Mouse (Mus musculus) kidney, adult 9 months (tissue): ENCODE measurements around the gene Trim17.
"Not testable (repeated sequence)": the region's sequence is repeated elsewhere in the genome, so short reads cannot be mapped to it uniquely, and the experiment has no call there.

Experiments used
- DNase-seq: peaks from one replicate; pipeline ENCODE4 v3.0.0; 2022

Trim17 gene

GRCm38 (mm10) chr11:58948542-58949479 is 5.7 kb upstream of the Trim17 start, which contains the start of gene Hist3h2ba:
Gene Hist3h2ba (plus strand): TSS chr11:58948920.
- peak; percentile 83 for DNase-seq

- no peak for DNase-seq
Observed at GRCm38 (mm10) chr11:58949480-58950431, 4.7 kb upstream of the Trim17 start.

GRCm38 (mm10) chr11:58951210-58951609 is 3.3 kb upstream of the Trim17 start:
- DNase-seq, result no peak

- DNase-seq, result no peak
Observed at GRCm38 (mm10) chr11:58953351-58954169, 925 bp upstream of the Trim17 start.

GRCm38 (mm10) chr11:58954170-58954419 is 390 bp upstream of the Trim17 start:
- DNase-seq, result not testable (repeated sequence)

GRCm38 (mm10) chr11:58955143-58955867 is 820 bp downstream of the Trim17 start:
- peak; percentile 35 for DNase-seq

GRCm38 (mm10) chr11:58955868-58956257 is 1.4 kb downstream of the Trim17 start:
- DNase-seq, result no peak

- DNase-seq, result no peak
Observed at GRCm38 (mm10) chr11:58957226-58957914, 2.9 kb downstream of the Trim17 start.

- no peak for DNase-seq
Observed at GRCm38 (mm10) chr11:58958536-58958935, 4.1 kb downstream of the Trim17 start.

GRCm38 (mm10) chr11:58959186-58959825 is 4.8 kb downstream of the Trim17 start:
- DNase-seq, result no peak

GRCm38 (mm10) chr11:58959921-58960465 is 5.5 kb downstream of the Trim17 start:
- DNase-seq, result peak; percentile 89

GRCm38 (mm10) chr11:58961364-58962177 is 7.1 kb downstream of the Trim17 start:
- DNase-seq, result no peak

- peak; percentile 74 for DNase-seq
Observed at GRCm38 (mm10) chr11:58963543-58963942, 9.1 kb downstream of the Trim17 start.

- DNase-seq, result no peak
Observed at GRCm38 (mm10) chr11:58964216-58964615, 9.7 kb downstream of the Trim17 start.

GRCm38 (mm10) chr11:58965001-58965760 is 10.7 kb downstream of the Trim17 start:
- DNase-seq, result no peak

GRCm38 (mm10) chr11:58967346-58967745 is 12.9 kb downstream of the Trim17 start:
- DNase-seq, result peak; percentile 68

GRCm38 (mm10) chr11:58968551-58968950 is 14.1 kb downstream of the Trim17 start:
- DNase-seq, result no peak

GRCm38 (mm10) chr11:58969027-58969426 is 14.5 kb downstream of the Trim17 start:
- DNase-seq, result peak; percentile 62

GRCm38 (mm10) chr11:58969659-58970058 is 15.2 kb downstream of the Trim17 start:
- DNase-seq, result peak; percentile 82
